Mouse (Mus musculus) ES-E14 (cell line): ENCODE data around the gene Rgs10. TPM values are rescaled to one million over a fixed set of nuclear protein-coding genes. Genes with fewer than 3 reads are reported as not detected.

ENCODE experiments used
- DNase-seq: peaks from one replicate; pipeline ENCODE4 v3.0.0-alpha.2; 2013; ENCODE audit warnings: low read depth, low spot score
- H3K27ac ChIP-seq: 2 replicates; pipeline ENCODE4 v1.5.1; 2012; ENCODE audit warnings: low read depth, mild to moderate bottlenecking, low read length, moderate library complexity, mixed read lengths; ENCODE audit not compliant: poor library complexity, insufficient read depth, severe bottlenecking
- H3K36me3 ChIP-seq: 2 replicates; pipeline ENCODE4 v1.6.1; 2012; ENCODE audit warnings: mild to moderate bottlenecking, low read length, moderate library complexity, mixed read lengths; ENCODE audit not compliant: control insufficient read depth, poor library complexity, insufficient read depth, severe bottlenecking
- H3K4me1 ChIP-seq, 2 experiments: fragments of 150-350 bp in 1 of 2; sonication (generic) in 1 of 2; 2 replicates each; pipeline ENCODE4 v1.6.1; 2012; ENCODE audit warnings: low read length in 2 of 2, mild to moderate bottlenecking in 1 of 2, mixed read lengths in 1 of 2; ENCODE audit not compliant: control insufficient read depth in 2 of 2, insufficient read depth in 2 of 2, poor library complexity in 1 of 2
- H3K4me3 ChIP-seq, 2 experiments: fragments of 150-350 bp in 1 of 2; sonication (generic) in 1 of 2; 2 replicates each; pipeline ENCODE4 v1.5.1; 2012; ENCODE audit warnings: low read length in 2 of 2, low read depth in 1 of 2, mild to moderate bottlenecking in 1 of 2, mixed read lengths in 1 of 2; ENCODE audit not compliant: insufficient read depth in 1 of 2, poor library complexity in 1 of 2, severe bottlenecking in 1 of 2
- H3K9ac ChIP-seq: 2 replicates; pipeline ENCODE4 v1.6.1; 2012; ENCODE audit warnings: low read depth, mild to moderate bottlenecking, low read length, mixed read lengths; ENCODE audit not compliant: poor library complexity, insufficient read depth, severe bottlenecking
- H3K9me3 ChIP-seq: fragments of 150-350 bp; sonication (generic); 2 replicates; pipeline ENCODE4 v1.6.1; 2012; ENCODE audit warnings: low read depth, mild to moderate bottlenecking, low read length; ENCODE audit not compliant: control insufficient read depth, insufficient read depth
- CHD2 ChIP-seq: IDR thresholded peaks from 2 replicates; pipeline ENCODE4 v1.6.1; 2014; ENCODE audit warnings: mild to moderate bottlenecking, low read depth, low read length, inconsistent platforms
- HCFC1 ChIP-seq: IDR thresholded peaks from 2 replicates; pipeline ENCODE4 v1.6.1; 2012; ENCODE audit warnings: low read length, inconsistent platforms, borderline replicate concordance; ENCODE audit not compliant: insufficient read depth
- MAFK ChIP-seq: IDR thresholded peaks from 2 replicates; pipeline ENCODE4 v1.6.1; 2014; ENCODE audit warnings: mild to moderate bottlenecking, low read depth, low read length, inconsistent platforms; ENCODE audit not compliant: insufficient read depth
- ZC3H11A ChIP-seq: IDR thresholded peaks from 2 replicates; pipeline ENCODE4 v1.6.1; 2012; ENCODE audit warnings: low read depth, mild to moderate bottlenecking, inconsistent platforms, low read length, borderline replicate concordance
- ZNF384 ChIP-seq: IDR thresholded peaks from 2 replicates; pipeline ENCODE4 v1.6.1; 2012; ENCODE audit warnings: low read depth, low read length, inconsistent platforms
- in situ Hi-C, 2 experiments: fragments of 600-800 bp; cut with MboI; formaldehyde crosslinking; loops; one replicate each; pipeline ENCODE4 v1.15.1; 2025; ENCODE audit warnings: low sequenced_read_pairs in 2 of 2, inconsistent platforms in 1 of 2; ENCODE audit not compliant: unreplicated experiment in 2 of 2
- total RNA-seq: library from RNA; depleted of rRNA; stranded (reverse); fragments of 300-350 nt; gene quantifications from 2 replicates; pipeline ENCODE4 v1.2.3, GENCODE M21; 2012

Gene Rgs10
- total RNA-seq, 1 experiment: 6.2 TPM

- H3K9me3 ChIP-seq: no peaks in the 10 kb centered on the region
- in situ Hi-C loops: no loop called here
- DNase-seq: no peak
- H3K9ac ChIP-seq: no peak overlapping the region
- no peaks in the 10 kb centered on the region for H3K4me1 ChIP-seq
- TF ChIP-seq HCFC1 (no peak), CHD2 (no peak)
- H3K36me3 ChIP-seq: peaks cover 6% of the 10 kb centered on the region; the same call in 1 of the 2 replicates
- H3K4me3 ChIP-seq: no peak overlapping the region
- no peak overlapping the region for H3K27ac ChIP-seq
Measured at GRCm38 (mm10) chr7:128439251-128439650, 20.7 kb upstream of the Rgs10 start.

- Histone ChIP-seq H3K9me3 (no peaks in the 10 kb centered on the region), H3K9ac (no peak overlapping the region), H3K36me3 (peaks cover 4% of the 10 kb centered on the region; the same call in 1 of the 2 replicates), H3K4me1 (no peaks in the 10 kb centered on the region), H3K4me3 (no peak overlapping the region), H3K27ac (no peak overlapping the region)
- in situ Hi-C loops: no loop called here
- TF ChIP-seq HCFC1: no peak
- no peak for TF ChIP-seq ZNF384
- TF ChIP-seq MAFK: no peak
- TF ChIP-seq CHD2: no peak
- TF ChIP-seq ZC3H11A: no peak
- DNase-seq: no peak
Measured at GRCm38 (mm10) chr7:128438131-128438530, 19.6 kb upstream of the Rgs10 start.

GRCm38 (mm10) chr7:128433213-128433612 is 14.7 kb upstream of the Rgs10 start:
- H3K9me3 ChIP-seq: no peaks in the 10 kb centered on the region
- no peak overlapping the region for H3K4me3 ChIP-seq
- in situ Hi-C loops: no loop called here
- no peaks in the 10 kb centered on the region for H3K36me3 ChIP-seq
- no peak overlapping the region for H3K27ac ChIP-seq
- no peak for DNase-seq
- H3K4me1 ChIP-seq: no peaks in the 10 kb centered on the region
- TF ChIP-seq ZNF384 (no peak), MAFK (no peak)
- H3K9ac ChIP-seq: no peak overlapping the region

- no peak for TF ChIP-seq HCFC1
- TF ChIP-seq MAFK: no peak
- no peak for TF ChIP-seq ZC3H11A
- TF ChIP-seq CHD2: no peak
- TF ChIP-seq ZNF384: no peak
- Histone ChIP-seq H3K4me3 (no peak overlapping the region), H3K9ac (no peak overlapping the region), H3K9me3 (no peaks in the 10 kb centered on the region), H3K27ac (no peak overlapping the region), H3K4me1 (no peaks in the 10 kb centered on the region), H3K36me3 (no peaks in the 10 kb centered on the region)
- in situ Hi-C loops: no loop called here
- DNase-seq: no peak
Measured at GRCm38 (mm10) chr7:128432574-128432973, 14.0 kb upstream of the Rgs10 start.

GRCm38 (mm10) chr7:128422491-128422890 is 3.9 kb upstream of the Rgs10 start:
- Histone ChIP-seq H3K9me3 (no peaks in the 10 kb centered on the region), H3K9ac (no peak overlapping the region), H3K4me1 (peaks cover 0 to 2% of the 10 kb centered on the region in 2 experiments; a peak in 1 of 4 replicates), H3K36me3 (no peaks in the 10 kb centered on the region), H3K4me3 (no peak overlapping the region), H3K27ac (no peak overlapping the region)
- TF ChIP-seq ZNF384 (no peak), MAFK (no peak), HCFC1 (no peak), ZC3H11A (no peak), CHD2 (no peak)
- in situ Hi-C loops: loop anchor here in 1 of 2 experiments (25.0 kb wide), 1 partner anchor 265 kb away; no protein-coding TSS in a partner anchor
- no peak for DNase-seq
